Mouse (Mus musculus): ENCODE measurements at regions not wholly inside any gene's neighbourhood (a gene's known extent, or its start where the extent isn't known, plus 50 kb on each side); places are given as distances from the start of the nearest gene placed in this dataset.
A peak's percentile ranks its signal among the peaks of the same experiment; 100 is the strongest.

GRCm38 (mm10) chr4:45673081-45673819 lies 125.6 kb upstream of the Aldh1b1 start:
- H3K4me1 ChIP-seq (replicated peaks; ENCODE audit: insufficient read depth, low read length): no peaks in the 10 kb centered on the region
- ATAC-seq (replicated peaks; ENCODE audit: low FRiP score, low read depth) (no peak), DNase-seq (ENCODE audit: low spot score) (no peak)
- H3K4me2 ChIP-seq (ENCODE audit: low read length): no peak overlapping the region
- no peak overlapping the region for H3K27ac ChIP-seq
- 48% methylated on average over 16 of the region's 16 CpGs for WGBS
- TF ChIP-seq CTCF (IDR thresholded peaks at IDR 0.05; ENCODE audit: low read depth): no peak
- H3K9ac ChIP-seq (ENCODE audit: low read depth, low read length): no peak overlapping the region
- H3K4me3 ChIP-seq (replicated peaks; ENCODE audit: low read depth, low read length): no peak overlapping the region
- H3K27me3 ChIP-seq (ENCODE audit: insufficient read depth, low read length): 0 out of 2 replicates have a peak, but pooled peaks cover 4% of the 10 kb centered on the region
- H3K9me3 ChIP-seq (replicated peaks; ENCODE audit: low read length): no peaks in the 10 kb centered on the region
- H3K36me3 ChIP-seq (ENCODE audit: insufficient read depth, low read length): no peaks in the 10 kb centered on the region

- DNase-seq (ENCODE audit: low spot score): no peak
- Histone ChIP-seq H3K4me1 (replicated peaks; ENCODE audit: insufficient read depth, low read length) (no peaks in the 10 kb centered on the region), H3K9me3 (replicated peaks; ENCODE audit: low read length) (no peaks in the 10 kb centered on the region), H3K27ac (no peak overlapping the region), H3K4me2 (ENCODE audit: low read length) (no peak overlapping the region), H3K4me3 (replicated peaks; ENCODE audit: low read depth, low read length) (no peak overlapping the region), H3K36me3 (ENCODE audit: insufficient read depth, low read length) (no peaks in the 10 kb centered on the region), H3K9ac (ENCODE audit: low read depth, low read length) (no peak overlapping the region), H3K27me3 (ENCODE audit: insufficient read depth, low read length) (0 out of 2 replicates have a peak, but pooled peaks cover 4% of the 10 kb centered on the region)
- ATAC-seq (replicated peaks; ENCODE audit: low FRiP score, low read depth): no peak
- 29% methylated on average over 16 of the region's 16 CpGs for WGBS
- TF ChIP-seq CTCF (IDR thresholded peaks at IDR 0.05; ENCODE audit: low read depth): no peak
Observed at GRCm38 (mm10) chr4:45672262-45673076, 126.4 kb upstream of the Aldh1b1 start.

GRCm38 (mm10) chr4:45664372-45664771 lies 132.1 kb upstream of the Shb start:
- H3K9me3 ChIP-seq (replicated peaks; ENCODE audit: low read length): no peaks in the 10 kb centered on the region
- H3K36me3 ChIP-seq (ENCODE audit: insufficient read depth, low read length): no peaks in the 10 kb centered on the region
- ATAC-seq (replicated peaks; ENCODE audit: low FRiP score, low read depth): no peak
- 56% methylated on average over 8 of the region's 8 CpGs for WGBS
- DNase-seq (ENCODE audit: low spot score): peak; percentile 47
- H3K4me3 ChIP-seq (replicated peaks; ENCODE audit: low read depth, low read length): no peak overlapping the region
- no peak overlapping the region for H3K27ac ChIP-seq
- TF ChIP-seq CTCF (IDR thresholded peaks at IDR 0.05; ENCODE audit: low read depth): no peak
- no peak overlapping the region for H3K9ac ChIP-seq (ENCODE audit: low read depth, low read length)
- no peak overlapping the region for H3K4me2 ChIP-seq (ENCODE audit: low read length)
- H3K27me3 ChIP-seq (ENCODE audit: insufficient read depth, low read length): no peaks in the 10 kb centered on the region
- no peaks in the 10 kb centered on the region for H3K4me1 ChIP-seq (replicated peaks; ENCODE audit: insufficient read depth, low read length)

GRCm38 (mm10) chr4:45657350-45657978 lies 125.2 kb upstream of the Shb start:
- DNase-seq (ENCODE audit: low spot score): peak; percentile 27
- no peak overlapping the region for H3K27ac ChIP-seq
- 0 out of 2 replicates have a peak, but pooled peaks have one; percentile 38 for ATAC-seq (replicated peaks; ENCODE audit: low FRiP score, low read depth)
- H3K9me3 ChIP-seq (replicated peaks; ENCODE audit: low read length): no peaks in the 10 kb centered on the region
- WGBS: 29% methylated on average over 5 of the region's 5 CpGs
- H3K27me3 ChIP-seq (ENCODE audit: insufficient read depth, low read length): no peaks in the 10 kb centered on the region
- no peak overlapping the region for H3K4me2 ChIP-seq (ENCODE audit: low read length)
- no peaks in the 10 kb centered on the region for H3K36me3 ChIP-seq (ENCODE audit: insufficient read depth, low read length)
- H3K4me1 ChIP-seq (replicated peaks; ENCODE audit: insufficient read depth, low read length): no peaks in the 10 kb centered on the region
- no peak overlapping the region for H3K4me3 ChIP-seq (replicated peaks; ENCODE audit: low read depth, low read length)
- no peak overlapping the region for H3K9ac ChIP-seq (ENCODE audit: low read depth, low read length)
- no peak for TF ChIP-seq CTCF (IDR thresholded peaks at IDR 0.05; ENCODE audit: low read depth)

GRCm38 (mm10) chr4:45655780-45656179 lies 123.5 kb upstream of the Shb start:
- no peak overlapping the region for H3K4me3 ChIP-seq (replicated peaks; ENCODE audit: low read depth, low read length)
- no peak for TF ChIP-seq CTCF (IDR thresholded peaks at IDR 0.05; ENCODE audit: low read depth)
- WGBS: 59% methylated on average over 5 of the region's 5 CpGs
- no peak overlapping the region for H3K4me2 ChIP-seq (ENCODE audit: low read length)
- H3K9me3 ChIP-seq (replicated peaks; ENCODE audit: low read length): no peaks in the 10 kb centered on the region
- H3K4me1 ChIP-seq (replicated peaks; ENCODE audit: insufficient read depth, low read length): no peaks in the 10 kb centered on the region
- no peak overlapping the region for H3K9ac ChIP-seq (ENCODE audit: low read depth, low read length)
- no peak for ATAC-seq (replicated peaks; ENCODE audit: low FRiP score, low read depth)
- H3K27me3 ChIP-seq (ENCODE audit: insufficient read depth, low read length): no peaks in the 10 kb centered on the region
- no peak for DNase-seq (ENCODE audit: low spot score)
- no peak overlapping the region for H3K27ac ChIP-seq
- no peaks in the 10 kb centered on the region for H3K36me3 ChIP-seq (ENCODE audit: insufficient read depth, low read length)

- peak overlapping the region; percentile 31 for H3K4me2 ChIP-seq (ENCODE audit: low read length)
- ATAC-seq (replicated peaks; ENCODE audit: low FRiP score, low read depth) (no peak), DNase-seq (ENCODE audit: low spot score) (no peak)
- no peak overlapping the region for H3K27ac ChIP-seq
- H3K4me3 ChIP-seq (replicated peaks; ENCODE audit: low read depth, low read length): no peak overlapping the region
- no peaks in the 10 kb centered on the region for H3K9me3 ChIP-seq (replicated peaks; ENCODE audit: low read length)
- H3K4me1 ChIP-seq (replicated peaks; ENCODE audit: insufficient read depth, low read length): no peaks in the 10 kb centered on the region
- no peaks in the 10 kb centered on the region for H3K27me3 ChIP-seq (ENCODE audit: insufficient read depth, low read length)
- WGBS: 28% methylated on average over 4 of the region's 4 CpGs
- H3K36me3 ChIP-seq (ENCODE audit: insufficient read depth, low read length): no peaks in the 10 kb centered on the region
- no peak overlapping the region for H3K9ac ChIP-seq (ENCODE audit: low read depth, low read length)
- TF ChIP-seq CTCF (IDR thresholded peaks at IDR 0.05; ENCODE audit: low read depth): no peak
Observed at GRCm38 (mm10) chr4:45654804-45655155, 122.5 kb upstream of the Shb start.
